Mouse (Mus musculus) gastrocnemius, postnatal 14 days (tissue): ENCODE results near the gene Hoxc10. TPM values are rescaled to one million over a fixed set of nuclear protein-coding genes. Genes with fewer than 3 reads are reported as not detected.

Experiments
- DNase-seq: peaks from one replicate; pipeline ENCODE4 v3.0.0; 2021; ENCODE audit warnings: mixed read lengths
- intact Hi-C: fragments of 180-260 bp; cut with DNase I; formaldehyde crosslinking; loops from one replicate; pipeline ENCODE4 v1.15.1; 2025; ENCODE audit warnings: low total_unique reads
- total RNA-seq, 2 experiments: library from RNA; stranded (reverse); gene quantifications; 2 replicates each; pipeline ENCODE4 v1.2.3; 2021

Gene Hoxc10
- total RNA-seq, 2 experiments from 2014 or later: 47.9 to 48.0 TPM

DNA sequence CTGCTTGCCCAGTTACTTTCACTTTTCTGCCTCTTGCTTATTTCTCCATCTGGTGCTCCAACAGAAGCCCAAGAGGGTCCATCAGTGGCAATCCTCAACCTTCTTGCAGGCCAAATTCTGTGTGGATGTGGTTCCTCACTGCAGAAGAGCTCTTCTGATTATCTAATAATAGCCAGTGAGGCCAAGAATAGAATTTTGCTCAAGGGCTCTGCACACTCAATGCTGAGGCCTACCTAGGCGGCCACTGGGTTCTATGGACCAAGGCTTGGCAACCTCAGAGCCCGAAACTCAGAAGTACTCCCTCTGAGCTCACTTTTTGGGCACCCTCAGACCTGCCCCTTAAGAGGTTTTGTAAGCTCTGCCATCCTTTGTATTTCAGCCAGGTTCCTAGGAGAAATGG lies 34.8 kb downstream of the Hoxc10 start:
- DNase-seq: no peak
- intact Hi-C loops: no loop called here

DNA sequence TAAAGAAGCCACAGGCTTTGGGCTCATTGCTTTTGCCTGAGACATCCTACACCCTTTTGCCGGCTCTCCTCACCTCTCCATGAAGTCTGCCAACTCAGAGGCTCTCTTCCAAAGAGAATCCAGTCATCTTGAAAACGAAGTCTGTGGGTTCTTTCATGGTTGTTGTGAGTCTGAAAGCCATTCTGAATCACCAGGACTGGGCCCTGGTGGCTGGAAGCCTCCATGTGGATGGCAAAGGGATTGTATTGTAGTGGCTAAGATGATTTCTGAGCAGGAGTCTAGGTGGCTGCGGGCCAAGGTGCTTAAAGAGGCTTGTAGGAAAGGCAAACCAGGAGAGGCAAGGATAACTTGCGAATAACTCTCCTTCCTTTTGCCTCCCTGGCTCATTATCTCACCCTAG lies 35.6 kb downstream of the Hoxc10 start:
- intact Hi-C loops: no loop called here
- DNase-seq: peak; percentile 54

DNA sequence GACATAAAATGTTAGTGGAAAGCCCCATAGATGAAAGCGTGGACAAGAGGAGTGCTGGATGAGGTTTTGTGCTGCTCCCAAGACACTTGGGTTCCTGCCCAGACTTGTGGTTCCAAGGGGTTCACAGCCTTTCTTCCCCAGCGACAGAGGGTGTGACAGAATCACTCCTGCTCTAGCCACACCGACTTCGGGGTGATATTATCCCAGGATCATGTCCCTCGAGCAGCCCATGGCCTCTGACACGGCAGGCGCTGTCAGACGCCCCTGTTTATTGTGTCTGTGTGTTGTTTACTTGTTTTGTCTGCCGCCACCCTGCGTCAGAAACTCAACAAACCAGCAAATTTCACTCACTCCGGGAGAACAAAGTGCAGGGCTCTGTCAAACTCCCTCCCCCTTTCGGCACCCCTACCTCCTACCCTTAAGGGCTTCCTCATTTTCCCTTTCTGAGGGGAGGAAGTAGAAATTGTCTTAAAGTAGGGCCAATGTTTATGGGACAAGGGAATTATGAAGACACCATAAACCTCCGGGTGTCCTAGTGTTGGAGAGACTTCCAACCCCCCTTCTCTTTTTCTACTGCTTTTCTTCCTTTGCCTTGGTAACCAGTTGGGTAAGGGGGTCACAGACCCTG lies 36.3 kb downstream of the Hoxc10 start:
- DNase-seq: no peak
- intact Hi-C loops: no loop called here

DNA sequence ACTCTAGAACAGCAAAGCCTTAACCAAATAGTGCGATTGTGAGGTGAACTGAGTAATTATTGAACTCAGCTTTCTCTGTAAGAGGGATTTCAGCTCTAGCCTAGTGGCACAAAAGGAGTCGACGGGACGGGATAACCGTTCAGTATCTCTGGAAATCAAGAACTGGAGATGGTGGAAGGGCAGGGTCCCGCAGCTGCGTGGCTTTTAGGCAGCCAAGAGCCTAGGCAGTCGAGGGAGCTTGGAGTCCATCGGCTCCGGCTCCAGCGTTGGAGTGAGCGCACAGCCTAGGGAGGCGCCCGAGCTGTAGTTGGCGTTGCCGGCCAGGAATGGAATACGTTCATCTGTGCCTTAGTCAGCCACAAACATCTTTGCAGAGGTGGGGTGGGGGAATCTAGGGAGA lies 38.7 kb downstream of the Hoxc10 start:
- intact Hi-C loops: no loop called here

DNA sequence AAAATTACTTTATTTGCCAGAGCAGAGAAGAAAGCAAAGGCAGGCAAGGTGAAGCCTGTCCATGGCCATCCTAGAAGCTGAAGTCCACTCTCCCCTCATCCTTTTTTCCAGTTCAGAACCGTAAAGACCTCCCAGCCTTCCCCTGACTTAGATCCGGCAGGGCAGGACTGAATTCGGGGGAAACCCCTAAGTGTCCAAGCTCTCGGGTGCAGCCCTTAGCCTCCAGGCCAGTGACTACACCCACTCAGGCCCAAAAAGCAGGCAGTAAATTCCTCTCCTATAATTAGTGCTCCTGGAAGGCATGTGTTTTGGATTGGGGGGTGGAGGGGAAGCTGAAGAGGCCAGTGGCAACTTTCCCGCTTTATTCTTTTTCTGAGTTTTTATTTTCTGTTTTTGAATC lies 39.2 kb downstream of the Hoxc10 start:
- intact Hi-C loops: no loop called here
- no peak for DNase-seq

More for the DNA sequence above, 38.7 kb downstream of the Hoxc10 start:
- peak; percentile 66 for DNase-seq

DNA sequence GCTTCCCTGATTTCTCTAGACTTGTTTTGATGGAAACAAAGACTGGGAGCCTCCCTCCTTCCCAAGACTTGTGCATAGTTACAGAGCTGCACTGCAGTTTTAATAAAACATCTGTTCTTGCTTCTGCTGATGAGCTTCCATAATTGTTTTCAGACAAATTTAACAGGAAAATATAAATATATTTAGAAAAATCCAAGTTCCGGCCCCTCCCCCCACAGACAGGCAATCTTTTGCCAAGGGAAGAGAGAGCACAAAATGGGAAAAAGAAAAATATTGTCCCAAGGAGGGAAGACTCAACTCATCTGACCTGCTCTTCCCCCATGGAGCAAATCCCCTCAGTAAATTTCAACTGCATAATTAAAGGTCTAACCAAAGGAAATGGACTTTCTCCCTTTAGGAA lies 39.7 kb downstream of the Hoxc10 start:
- DNase-seq: no peak
- intact Hi-C loops: no loop called here

DNA sequence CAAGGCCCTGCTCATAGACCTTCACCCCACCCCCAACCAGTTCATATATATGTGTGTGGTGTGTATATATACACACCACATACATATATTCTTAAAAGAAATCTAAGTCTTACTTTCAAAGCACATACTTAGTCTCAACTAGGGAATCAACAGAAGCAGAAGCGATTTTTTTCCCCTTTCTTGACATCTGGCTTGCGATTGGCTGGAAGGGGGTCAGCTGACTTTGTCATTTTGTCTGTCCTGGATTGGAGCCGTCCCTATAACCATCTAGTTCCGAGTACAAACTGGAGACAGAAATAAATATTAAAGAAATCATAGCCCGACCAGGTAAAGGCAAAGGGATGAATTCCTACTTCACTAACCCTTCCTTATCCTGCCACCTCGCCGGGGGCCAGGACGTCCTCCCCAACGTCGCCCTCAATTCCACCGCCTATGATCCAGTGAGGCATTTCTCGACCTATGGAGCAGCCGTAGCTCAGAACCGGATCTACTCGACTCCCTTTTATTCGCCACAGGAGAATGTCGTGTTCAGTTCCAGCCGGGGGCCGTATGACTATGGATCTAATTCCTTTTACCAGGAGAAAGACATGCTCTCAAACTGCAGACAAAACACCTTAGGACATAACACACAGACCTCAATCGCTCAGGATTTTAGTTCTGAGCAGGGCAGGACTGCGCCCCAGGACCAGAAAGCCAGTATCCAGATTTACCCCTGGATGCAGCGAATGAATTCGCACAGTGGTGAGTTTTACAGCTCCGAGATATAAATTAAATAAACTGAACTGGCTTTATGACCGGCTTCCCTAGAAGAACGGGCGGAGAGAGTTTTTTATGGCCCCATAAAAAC lies 42.9 kb downstream of the Hoxc10 start:
- intact Hi-C loops: loop anchor here (5.0 kb wide), 1 partner anchor 158 kb away; the partner anchor contains the start of gene Smug1
- DNase-seq: no peak

DNA sequence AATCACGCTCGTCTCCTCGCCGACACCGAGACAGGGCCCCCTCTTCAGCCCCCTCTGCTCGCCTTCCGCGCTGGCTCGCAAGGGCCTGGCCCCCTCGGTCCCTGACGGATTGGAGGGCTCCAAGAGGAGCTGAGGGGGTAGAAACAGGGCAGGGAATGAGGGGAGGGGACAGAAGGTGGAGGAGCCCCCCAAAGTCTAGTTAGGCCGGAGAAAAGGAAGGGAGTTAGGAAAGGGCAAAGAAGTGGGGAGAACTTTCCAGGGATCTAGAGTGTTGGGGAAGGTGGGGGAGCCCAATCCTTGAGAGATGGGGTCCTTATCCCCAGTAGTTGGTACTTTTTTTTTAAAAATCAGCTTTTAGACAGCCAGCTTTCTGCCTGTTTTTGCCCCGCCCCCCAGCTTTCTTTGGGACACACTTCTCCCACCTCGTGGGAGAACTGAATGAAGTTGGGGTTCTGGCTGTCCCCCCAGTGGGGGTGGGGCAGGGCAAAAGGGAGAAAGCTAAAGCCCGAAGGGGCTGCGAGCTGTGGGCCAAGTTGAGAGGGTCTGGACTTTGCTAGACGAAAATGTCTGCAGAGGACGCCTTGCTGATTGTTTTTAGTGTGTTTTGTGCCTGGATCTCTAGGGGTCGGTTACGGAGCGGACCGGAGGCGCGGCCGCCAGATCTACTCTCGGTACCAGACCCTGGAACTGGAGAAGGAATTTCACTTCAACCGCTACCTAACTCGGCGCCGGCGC lies 43.7 kb downstream of the Hoxc10 start:
- no peak for DNase-seq
- intact Hi-C loops: loop anchor here (5.0 kb wide), 1 partner anchor 157 kb away; the partner anchor contains the start of gene Smug1

DNA sequence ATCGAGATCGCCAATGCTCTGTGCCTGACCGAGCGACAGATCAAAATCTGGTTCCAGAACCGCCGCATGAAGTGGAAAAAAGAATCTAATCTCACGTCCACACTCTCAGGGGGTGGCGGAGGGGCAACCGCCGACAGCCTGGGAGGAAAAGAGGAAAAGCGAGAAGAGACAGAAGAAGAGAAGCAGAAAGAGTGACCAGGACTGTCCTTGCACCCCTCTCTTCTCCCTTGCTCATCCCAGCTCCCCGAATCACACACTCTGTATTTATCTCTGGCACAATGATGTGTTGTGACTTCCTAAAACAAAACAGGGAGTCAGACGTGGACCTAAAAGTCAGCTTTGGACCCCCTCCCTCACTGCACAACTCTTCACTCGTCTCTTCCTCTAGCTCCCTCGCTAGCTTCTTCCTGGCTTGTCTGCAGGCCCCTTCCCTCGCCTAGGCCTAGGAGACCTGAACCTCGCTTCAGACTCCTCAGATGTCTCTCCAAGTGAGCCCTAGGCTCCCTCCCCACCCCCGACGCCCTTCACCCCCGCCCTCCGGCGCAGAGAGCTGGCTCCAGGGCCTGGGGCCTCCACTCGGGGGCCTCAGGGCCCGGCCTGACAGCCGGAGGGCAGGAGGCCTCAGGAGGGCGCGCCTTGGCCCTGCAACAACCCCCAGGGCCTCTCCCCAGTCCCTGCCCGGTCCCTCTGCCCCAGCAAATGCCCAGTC lies 44.4 kb downstream of the Hoxc10 start:
- DNase-seq: no peak
- intact Hi-C loops: loop anchor here (5.0 kb wide), 1 partner anchor 156 kb away; the partner anchor contains the start of gene Smug1

DNA sequence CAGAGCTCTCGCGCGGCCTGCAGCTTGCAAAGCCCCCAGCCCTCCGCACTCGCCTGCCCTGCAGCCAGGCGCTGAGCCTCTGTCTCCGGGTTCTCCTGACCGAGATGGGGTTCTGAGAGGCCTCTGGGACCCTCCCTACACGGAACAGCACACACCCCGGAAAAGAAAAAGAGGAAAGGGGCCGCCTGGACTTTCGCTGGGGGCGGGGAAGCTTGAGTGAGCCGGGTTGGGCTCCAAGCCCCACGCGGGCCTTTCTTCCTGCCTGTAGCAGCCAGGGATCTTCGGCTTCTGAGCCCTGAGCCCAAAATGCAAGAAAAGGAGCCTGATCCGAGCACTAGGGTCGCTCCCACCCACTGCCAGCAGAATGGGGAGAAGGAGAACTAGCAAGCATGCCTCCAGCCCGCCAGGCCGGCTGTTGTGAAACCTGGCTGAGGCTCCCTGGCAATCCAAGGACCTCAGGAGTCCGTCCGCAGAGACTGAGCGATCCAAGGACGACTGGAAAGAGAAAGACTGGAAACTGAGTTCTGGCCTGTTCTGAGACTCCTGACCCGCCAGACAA lies 45.4 kb downstream of the Hoxc10 start:
- DNase-seq: no peak
- intact Hi-C loops: loop anchor here (5.0 kb wide), 1 partner anchor 155 kb away; the partner anchor contains the start of gene Smug1

DNA sequence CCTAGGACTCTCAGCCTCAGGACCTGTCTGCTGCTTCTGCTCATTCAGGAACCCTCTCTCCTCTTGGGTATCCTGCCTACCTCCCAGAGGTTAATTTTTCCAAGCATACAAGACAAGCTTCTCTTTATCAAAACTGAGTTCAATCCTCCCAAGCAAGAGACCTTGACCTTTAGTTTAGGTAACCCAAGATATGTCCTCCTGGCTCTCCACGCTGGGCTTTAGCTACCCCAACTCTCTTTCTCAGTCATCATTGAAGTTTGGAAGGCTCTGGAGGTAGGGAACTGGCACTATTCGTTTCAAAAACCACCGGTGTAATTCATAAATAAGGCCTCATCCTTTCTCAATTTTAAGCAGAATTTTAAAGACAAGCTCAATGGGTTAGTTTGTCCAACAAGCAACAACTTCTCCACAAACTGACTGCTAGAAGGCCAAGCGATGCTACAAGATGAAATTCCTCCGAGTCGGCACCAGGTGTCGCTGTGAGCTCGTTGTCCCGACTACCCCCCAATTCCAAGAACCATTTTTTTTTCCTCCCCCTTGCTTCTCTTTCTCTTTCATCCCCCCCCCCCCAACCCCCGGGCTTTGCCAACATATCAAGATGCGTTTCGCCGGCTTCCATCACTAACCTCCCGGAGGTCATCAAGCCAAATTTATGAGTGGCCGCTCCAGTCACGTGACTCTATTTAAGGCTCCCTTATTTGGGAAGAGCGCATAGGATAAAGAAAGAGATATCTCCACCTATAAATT lies 46.8 kb downstream of the Hoxc10 start:
- DNase-seq: no peak
- intact Hi-C loops: loop anchor here (5.0 kb wide), 1 partner anchor 154 kb away; the partner anchor contains the start of gene Smug1

DNA sequence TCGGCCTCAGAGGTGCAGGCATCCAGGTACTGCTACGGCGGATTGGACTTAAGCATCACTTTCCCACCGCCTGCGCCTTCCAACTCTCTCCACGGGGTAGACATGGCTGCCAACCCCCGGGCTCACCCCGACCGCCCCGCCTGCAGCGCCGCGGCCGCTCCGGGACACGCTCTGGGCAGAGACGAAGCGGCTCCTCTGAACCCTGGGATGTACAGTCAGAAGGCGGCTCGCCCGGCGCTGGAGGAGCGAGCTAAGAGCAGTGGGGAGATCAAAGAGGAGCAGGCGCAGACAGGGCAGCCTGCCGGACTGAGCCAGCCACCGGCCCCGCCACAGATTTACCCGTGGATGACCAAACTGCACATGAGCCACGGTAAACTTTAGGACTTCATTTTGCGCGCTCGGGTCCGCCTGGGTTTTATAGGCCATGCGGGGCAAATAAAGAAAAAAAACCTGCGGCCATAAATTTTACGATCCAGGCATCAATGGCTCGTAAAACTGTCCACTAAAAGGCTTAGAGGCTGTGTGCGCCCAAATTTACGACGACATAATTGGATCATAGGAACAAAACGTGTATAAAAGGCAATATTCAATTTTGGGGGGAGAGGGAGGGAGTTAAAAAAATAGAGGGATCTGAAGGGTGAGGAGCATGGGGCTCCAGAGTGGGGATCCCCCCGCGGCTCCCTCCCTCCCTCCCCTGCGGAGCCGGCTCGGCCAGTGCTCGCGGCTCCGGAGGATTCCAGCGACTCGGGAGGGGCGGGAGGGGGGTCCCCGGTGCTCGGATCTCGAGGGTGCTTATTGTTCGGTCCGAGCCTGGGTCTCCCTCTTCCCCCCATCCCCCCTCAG lies 47.8 kb downstream of the Hoxc10 start:
- intact Hi-C loops: loop anchor here (5.0 kb wide), 2 partner anchors 108 to 153 kb away; partner anchors contain the start of gene Smug1
- DNase-seq: peak; percentile 66

DNA sequence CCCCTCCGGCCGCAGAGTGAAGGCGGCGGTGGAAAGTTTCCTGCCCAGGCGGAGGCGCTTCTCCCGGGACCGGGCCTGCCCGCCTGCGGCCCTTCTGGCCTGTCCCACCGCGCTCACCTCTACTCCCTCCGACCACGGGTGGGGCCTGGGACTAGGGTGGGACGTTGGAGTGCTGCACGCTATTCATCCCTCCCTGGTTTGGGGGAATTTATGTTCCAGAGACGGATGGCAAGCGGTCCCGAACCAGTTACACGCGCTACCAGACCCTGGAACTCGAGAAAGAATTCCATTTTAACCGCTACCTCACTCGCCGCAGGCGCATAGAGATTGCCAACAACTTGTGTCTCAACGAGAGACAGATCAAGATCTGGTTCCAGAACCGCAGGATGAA lies 48.4 kb downstream of the Hoxc10 start:
- DNase-seq: no peak
- intact Hi-C loops: loop anchor here (5.0 kb wide), 1 partner anchor 107 kb away; no protein-coding TSS in a partner anchor

DNA sequence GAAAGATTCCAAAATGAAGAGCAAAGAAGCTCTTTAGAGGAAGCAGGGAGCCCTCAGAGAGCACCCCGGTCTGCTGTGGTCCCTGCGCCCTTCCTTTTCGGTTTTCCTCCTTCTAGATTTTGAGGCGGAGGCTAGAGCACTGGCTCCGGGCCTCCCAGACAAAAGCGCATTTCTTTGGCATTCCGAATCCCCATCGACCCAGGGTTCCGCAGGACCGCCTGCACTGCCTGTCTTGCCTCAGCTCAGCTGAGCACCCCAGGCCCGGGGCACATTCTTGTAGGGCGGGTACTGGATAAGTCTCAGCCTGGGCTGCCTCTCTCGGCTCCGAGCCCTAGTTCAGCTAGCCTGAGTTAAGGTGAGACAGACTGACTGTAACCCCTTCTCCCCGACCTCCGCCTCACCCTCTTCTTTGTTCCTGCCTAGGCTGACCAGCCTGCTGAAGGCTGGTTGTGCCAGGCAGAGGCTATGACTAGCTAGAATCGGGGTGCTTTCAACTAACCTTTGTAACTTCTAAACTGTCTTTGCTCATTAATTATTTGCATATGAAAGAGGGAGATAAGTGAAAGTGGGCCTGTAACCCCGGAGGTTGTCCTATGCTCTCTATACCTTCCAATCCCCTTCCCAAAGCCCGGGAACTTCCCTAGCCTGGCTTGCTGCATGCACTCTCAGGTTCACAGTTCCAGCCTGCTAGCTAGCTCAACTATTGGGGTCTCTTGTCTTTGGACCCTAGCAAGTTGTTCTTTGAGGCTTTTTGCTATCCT lies 49.0 kb downstream of the Hoxc10 start:
- intact Hi-C loops: loop anchor here (5.0 kb wide), 1 partner anchor 107 kb away; no protein-coding TSS in a partner anchor
- no peak for DNase-seq

DNA sequence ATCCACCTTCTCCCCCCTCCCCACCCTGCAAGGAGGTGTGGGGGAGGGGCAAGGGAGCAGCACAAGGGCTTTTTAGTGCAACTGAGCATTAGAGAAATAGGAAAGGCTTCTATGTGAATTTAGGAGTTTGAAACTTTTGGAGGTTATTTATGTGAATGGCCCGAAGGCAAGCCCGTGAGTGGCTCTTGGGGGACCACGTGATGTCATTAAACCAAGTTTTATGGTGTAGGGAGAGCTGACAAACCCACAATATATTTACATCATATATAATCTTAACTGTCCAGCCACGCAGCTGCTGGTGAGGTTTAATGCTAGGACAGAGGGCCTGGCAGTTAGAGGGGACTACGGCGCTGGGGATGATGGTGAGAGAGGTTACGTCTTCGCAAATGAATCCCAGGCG lies 52.0 kb downstream of the Hoxc10 start, which contains the start of gene Hoxc4:
Gene Hoxc4, plus strand, starts transcription at position 299 of the 400 bp plus-strand sequence.
- intact Hi-C loops: loop anchor here (5.0 kb wide), 1 partner anchor 104 kb away; no protein-coding TSS in a partner anchor
- no peak for DNase-seq

DNA sequence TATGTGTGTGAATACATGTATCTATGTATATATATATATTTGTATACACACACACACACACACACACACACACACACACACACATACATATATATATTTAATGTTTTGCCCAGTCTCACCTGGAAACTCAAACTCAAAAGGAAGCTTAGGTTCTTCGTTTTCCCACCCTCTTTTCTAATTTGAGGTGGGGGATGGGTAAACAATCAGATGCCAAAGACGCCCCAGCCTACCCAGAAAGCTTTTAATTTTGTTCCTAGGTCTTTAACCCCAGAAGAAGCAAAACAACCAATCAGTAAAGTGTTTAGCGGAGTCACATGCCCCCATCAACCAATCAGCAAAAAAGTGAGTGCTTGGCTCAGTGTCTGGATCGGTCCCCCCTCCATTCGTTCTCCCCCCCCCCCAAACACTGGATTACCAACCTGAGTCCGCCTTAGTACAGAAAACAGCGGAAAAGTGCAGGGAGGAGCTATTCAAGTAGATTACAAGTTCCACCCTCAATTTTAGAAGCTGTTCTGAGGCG lies 54.4 kb downstream of the Hoxc10 start:
- intact Hi-C loops: no loop called here
- no peak for DNase-seq
